Mouse (Mus musculus): ENCODE results near the gene Trmt6.

Gene Trmt6

GRCm38 (mm10) chr2:132815608-132816314, at the start of gene Trmt6, which contains the start of gene Mcm8:
TSS of gene Trmt6 (minus strand) at chr2:132816055.
TSS of gene Mcm8 (plus strand) at chr2:132816141.
- peak; percentile 91 for DNase-seq (ENCODE audit: low read depth)

GRCm38 (mm10) chr2:132863325-132863724, 47.5 kb upstream of the Trmt6 start:
- DNase-seq (ENCODE audit: low read depth) = no peak

GRCm38 (mm10) chr2:132861456-132861855, 45.6 kb upstream of the Trmt6 start:
- no peak for DNase-seq (ENCODE audit: low read depth)

GRCm38 (mm10) chr2:132860435-132860834, 44.6 kb upstream of the Trmt6 start:
- no peak for DNase-seq (ENCODE audit: low read depth)

GRCm38 (mm10) chr2:132856333-132856732, 40.5 kb upstream of the Trmt6 start:
- DNase-seq (ENCODE audit: low read depth) = no peak

GRCm38 (mm10) chr2:132853051-132853450, 37.2 kb upstream of the Trmt6 start:
- DNase-seq (ENCODE audit: low read depth) = no peak

- no peak for DNase-seq (ENCODE audit: low read depth)
Observed at GRCm38 (mm10) chr2:132849141-132849540, 33.3 kb upstream of the Trmt6 start.

GRCm38 (mm10) chr2:132848361-132848760, 32.5 kb upstream of the Trmt6 start:
- no peak for DNase-seq (ENCODE audit: low read depth)

- no peak for DNase-seq (ENCODE audit: low read depth)
Observed at GRCm38 (mm10) chr2:132847581-132847980, 31.7 kb upstream of the Trmt6 start.

GRCm38 (mm10) chr2:132846407-132847358, 30.8 kb upstream of the Trmt6 start, which contains the start of gene Crls1:
TSS of gene Crls1 (plus strand) at chr2:132846666.
- peak; percentile 78 for DNase-seq (ENCODE audit: low read depth)

- no peak for DNase-seq (ENCODE audit: low read depth)
Observed at GRCm38 (mm10) chr2:132841071-132841470, 25.2 kb upstream of the Trmt6 start.

GRCm38 (mm10) chr2:132802976-132803375, 12.9 kb downstream of the Trmt6 start:
- DNase-seq (ENCODE audit: low read depth) = no peak

- DNase-seq (ENCODE audit: low read depth) = no peak
Observed at GRCm38 (mm10) chr2:132794204-132794586, 21.7 kb downstream of the Trmt6 start.

GRCm38 (mm10) chr2:132793441-132794203, 22.2 kb downstream of the Trmt6 start:
- no peak for DNase-seq (ENCODE audit: low read depth)

- no peak for DNase-seq (ENCODE audit: low read depth)
Observed at GRCm38 (mm10) chr2:132784039-132784438, 31.8 kb downstream of the Trmt6 start.

- DNase-seq (ENCODE audit: low read depth) = peak; percentile 57
Observed at GRCm38 (mm10) chr2:132781439-132782068, 34.3 kb downstream of the Trmt6 start.

- no peak for DNase-seq (ENCODE audit: low read depth)
Observed at GRCm38 (mm10) chr2:132780978-132781377, 34.9 kb downstream of the Trmt6 start, which contains the start of gene Chgb. TSS of gene Chgb (plus strand) at chr2:132781278.

- no peak for DNase-seq (ENCODE audit: low read depth)
Observed at GRCm38 (mm10) chr2:132770822-132771221, 45.0 kb downstream of the Trmt6 start.

- DNase-seq (ENCODE audit: low read depth) = no peak
Observed at GRCm38 (mm10) chr2:132757911-132758310, 57.9 kb downstream of the Trmt6 start.
